Mouse (Mus musculus) thymus, postnatal 4 days (tissue): ENCODE results near the gene Klf9.
"Not testable (repeated sequence)": the region's sequence is repeated elsewhere in the genome, so short reads cannot be mapped to it uniquely, and the experiment has no call there.

Source experiments
- DNase-seq: peaks from one replicate; pipeline ENCODE4 v3.0.0; 2021

The Klf9 gene

DNA sequence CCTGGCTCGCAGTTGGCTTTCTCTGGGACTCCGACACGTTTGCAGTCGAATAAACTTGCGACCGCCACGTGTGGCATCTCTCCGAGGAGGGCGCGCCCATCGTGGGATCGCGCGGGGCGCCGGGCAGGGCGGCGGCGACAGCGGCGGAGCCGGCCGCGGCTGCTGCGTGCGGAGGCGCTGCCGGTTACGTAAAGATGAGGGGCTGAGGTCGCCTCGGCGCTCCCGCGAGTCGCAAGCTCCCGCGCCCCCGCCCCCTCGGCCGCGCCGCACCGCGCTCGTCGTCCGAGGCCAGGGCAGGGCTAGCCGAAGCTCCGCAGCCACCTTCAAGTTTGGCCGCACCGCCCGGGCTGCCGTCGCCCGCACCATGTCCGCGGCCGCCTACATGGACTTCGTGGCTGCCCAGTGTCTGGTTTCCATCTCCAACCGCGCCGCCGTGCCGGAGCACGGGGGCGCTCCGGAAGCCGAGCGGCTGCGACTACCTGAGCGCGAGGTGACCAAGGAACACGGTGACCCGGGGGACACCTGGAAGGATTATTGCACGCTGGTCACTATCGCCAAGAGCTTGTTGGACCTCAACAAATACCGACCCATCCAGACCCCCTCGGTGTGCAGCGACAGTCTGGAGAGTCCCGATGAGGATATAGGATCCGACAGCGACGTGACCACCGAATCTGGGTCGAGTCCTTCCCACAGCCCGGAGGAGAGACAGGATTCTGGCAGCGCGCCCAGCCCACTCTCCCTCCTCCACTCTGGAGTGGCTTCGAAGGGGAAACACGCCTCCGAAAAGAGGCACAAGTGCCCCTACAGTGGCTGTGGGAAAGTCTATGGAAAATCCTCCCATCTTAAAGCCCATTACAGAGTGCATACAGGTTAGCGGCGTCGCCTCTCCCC lies 610 bp downstream of the Klf9 start:
- peak; percentile 49 for DNase-seq

DNA sequence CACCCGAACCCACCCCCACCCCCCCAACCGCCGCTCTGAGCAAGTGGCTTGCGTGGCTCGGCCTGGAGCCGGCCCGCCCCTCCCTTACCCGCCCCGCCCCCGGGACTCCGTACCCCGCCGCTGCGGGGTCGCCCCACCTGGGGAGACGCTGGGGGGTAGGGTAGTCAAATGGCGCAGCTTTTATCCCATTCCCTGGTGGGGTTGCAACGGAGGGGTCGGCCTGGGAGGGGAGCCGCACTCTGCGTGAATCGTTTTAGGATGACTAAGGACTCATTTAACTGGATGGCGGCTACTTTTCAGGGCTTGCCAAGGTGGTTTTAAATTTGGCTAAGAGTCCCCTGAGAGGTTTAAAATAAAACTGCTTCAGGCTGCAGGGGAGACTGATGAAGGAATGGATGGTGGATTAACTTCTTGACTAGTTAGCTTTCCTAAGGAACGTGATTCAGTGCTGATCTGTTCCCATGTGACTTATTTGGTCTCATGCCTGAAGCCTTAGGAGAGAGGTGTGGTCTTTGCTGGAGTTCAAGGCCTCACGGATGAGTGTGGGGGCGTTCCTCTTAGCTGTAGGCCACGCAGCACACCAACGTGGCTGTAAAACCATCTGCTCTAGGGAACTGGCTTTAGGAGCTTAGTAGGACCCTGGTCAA lies 1.5 kb downstream of the Klf9 start:
- peak; percentile 15 for DNase-seq

DNA sequence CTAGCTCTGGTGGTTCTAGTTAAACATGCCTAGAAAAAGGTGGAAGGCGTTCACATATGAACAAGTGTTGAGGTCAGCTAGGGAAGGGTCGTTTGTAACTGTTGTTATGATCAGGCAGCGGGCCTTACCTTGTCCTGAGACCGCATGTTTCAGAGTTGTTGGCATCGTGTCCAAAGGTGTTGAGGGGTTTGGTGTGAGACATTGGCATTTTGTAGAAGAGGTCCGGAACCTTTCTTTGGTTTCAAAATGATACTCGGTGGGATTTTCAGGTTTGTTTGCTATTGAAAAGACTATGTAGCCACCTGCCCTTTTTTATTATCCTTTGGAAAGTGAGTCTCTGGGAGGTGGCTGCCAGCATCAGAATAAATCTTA lies 2.0 kb downstream of the Klf9 start:
- DNase-seq: no peak

DNA sequence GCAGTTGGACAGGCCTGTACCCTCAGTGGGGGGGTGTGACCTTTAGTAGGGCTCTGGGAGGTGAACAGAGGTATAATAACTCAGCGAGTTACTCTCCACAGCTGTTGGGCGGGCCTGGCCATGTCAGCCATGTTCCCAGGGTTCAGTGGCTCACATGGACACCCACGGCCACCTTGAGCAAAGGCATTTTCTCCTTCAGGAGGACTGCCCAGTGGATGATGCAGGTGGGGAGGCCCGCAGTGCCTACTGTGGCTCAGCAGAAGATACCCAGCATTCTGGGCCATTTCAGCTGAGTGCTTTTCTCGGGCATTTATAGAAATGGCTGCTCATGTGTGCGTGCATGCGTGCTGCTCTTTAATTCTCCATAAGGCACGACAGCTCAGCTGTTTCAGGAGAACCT lies 2.5 kb downstream of the Klf9 start:
- no peak for DNase-seq

DNA sequence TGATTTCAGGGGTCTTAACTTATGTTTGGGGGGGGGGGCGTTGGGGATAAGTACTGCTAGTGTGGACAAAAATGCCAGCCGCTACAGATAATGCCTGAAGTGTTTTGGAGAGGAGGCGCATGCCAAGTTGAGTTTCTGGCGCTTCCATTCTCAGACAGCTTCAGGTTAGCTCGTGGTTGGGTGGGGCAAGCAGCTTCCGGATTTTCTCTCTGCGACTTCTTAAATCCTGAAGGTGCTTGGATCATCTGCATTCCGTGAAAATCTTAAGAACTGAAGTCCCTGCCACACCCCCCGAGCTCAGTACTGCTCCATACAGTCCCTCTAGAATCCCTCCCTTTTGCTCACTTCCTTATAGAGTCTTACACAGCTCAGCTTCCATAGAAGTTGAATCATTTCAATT lies 3.0 kb downstream of the Klf9 start:
- no peak for DNase-seq

DNA sequence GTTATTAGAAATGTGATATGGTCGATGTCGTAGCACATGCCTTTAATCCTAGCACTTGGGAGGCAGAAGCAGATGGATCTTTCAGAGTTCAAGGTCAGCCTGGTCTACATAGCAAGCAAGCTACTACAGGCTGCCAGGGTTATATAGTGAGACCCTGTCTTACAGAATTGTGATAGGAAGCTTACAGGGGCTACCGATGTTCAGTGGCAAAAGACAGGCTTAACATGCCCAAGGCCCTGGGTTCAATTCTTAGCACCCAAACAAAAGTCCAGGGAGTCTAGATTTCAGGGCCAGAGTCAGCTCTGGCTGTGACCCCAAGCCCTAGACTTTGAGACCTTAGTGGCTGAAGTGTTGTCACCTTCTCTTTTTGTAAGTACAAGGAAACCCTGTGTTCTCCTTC lies 4.1 kb downstream of the Klf9 start:
- no peak for DNase-seq

DNA sequence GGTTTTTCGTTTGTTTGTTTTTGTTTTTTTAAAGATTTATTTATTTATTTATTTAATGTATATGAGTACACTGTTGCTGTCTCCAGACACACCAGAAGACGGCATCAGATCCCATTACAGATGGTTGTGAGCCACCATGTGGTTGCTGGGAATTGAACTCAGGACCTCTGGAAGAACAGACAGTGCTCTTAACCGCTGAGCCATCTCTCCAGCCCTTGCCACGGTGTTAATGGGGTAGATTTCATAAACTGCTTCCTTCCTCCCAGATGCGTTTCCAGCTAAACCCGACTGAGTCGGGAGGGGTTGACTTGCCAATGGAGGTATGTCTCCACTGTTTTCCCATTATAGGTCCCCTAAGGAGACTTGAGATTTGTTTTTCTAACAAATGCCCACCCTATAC lies 4.5 kb downstream of the Klf9 start:
- DNase-seq: not testable (repeated sequence)

DNA sequence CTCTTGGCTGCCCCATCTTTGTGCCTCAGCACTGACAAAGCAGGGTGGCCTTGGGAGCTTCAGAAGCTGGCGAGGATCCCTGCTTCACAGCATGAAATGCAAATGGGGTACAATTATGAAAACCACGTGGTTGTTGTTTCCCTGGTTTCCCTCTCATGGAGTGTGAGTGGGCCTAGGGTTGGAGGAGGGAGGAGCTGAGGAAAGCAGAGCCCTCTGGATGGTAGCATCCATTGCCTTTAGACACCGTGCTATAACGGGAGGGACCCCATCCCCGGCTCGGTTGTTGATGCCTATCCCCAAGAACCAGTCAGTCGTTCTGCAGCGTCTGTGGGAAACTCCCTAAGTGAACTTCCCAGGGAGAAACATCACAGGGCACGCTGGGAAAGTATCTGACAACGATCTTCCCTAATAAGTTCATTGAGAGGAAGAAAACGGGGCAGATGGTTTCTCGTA lies 5.4 kb downstream of the Klf9 start:
- DNase-seq: no peak

DNA sequence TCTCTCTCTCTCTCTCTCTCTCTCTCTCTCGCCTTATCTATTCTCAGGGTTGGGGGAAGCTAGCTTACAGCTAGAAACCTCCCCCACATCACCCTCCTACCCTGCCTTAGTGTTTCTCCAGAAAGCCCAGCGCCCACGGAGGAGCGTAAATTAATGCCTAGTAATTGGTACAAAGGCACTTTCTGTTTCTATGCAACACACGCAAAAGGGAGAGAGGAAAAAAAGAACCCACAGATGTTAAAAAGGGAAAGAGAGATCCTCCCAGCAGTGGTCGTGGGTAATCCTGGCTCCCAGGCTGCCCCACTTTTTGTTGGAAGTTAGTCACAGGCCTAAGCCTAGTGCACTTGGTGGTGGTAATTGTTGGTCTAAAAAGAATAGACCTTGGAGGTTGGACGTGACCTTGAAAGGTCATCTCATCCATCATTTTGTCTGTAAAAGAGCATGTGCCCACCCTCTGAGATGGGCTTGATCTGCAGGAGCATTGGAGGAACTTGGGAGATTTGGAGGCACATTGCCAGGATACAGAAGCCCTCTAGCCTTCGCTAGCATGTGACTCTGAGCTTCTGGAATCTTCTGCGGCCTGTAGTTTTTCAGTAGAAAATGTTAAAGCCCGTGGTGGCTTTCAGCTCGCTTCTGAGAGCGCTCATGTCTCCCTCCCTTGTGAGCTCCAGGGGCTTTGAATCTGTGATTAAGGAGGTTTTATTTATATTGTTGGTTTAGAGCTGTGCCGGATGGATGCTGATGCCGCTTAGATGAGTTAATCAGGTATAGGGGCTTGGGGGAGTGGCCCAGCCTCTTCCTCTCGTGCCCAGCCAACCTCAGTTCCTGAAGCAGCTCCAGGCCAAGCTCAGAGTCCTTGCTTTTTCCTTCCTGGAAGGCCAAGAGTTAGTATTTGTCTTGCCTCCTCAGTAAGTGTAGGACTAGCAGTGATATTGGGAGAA lies 6.3 kb downstream of the Klf9 start:
- no peak for DNase-seq

DNA sequence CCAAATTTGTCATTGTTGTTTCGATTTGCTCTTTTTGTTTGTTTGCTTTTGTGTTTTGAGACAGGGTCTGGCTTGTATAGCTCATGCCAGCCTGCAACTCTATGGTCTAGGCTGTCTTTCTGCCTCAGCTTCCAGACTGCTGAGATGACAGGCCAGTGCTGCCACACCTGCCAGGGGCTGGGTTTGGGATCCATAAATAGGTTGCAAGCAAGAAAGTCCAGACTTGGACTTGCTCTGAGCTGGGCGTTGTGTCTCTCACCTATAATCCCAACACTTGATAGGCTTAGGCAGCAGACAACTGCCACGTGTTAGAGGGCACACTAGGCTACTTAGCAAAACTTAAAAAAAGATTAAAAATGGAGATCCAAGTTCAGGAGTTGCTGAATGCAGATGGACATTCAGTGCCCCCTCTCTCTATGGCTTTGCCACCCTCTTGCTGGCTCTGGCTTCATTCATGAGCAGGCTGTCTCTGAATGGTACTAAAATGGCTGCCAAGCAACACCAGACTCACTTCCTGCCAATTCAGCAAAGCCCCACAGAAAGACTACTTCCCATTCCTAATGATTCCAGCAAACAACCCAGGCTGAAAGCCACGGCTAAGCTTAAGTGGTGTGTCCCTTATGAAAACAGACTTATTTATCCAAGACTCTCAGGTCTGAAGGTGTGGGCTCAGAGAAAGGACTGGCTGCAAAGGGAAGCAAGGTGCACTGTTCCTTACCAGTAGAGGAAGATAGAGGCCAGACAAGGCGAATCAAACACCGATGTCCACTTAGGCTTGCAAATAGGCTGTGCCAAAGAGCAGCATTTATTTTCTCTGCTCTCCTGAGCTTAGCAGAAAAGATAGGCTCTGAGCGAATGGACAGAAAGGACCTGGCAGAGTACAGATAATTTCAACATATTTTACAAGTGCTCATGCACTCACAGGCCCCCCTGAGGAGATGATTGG lies 8.7 kb downstream of the Klf9 start:
- no peak for DNase-seq

DNA sequence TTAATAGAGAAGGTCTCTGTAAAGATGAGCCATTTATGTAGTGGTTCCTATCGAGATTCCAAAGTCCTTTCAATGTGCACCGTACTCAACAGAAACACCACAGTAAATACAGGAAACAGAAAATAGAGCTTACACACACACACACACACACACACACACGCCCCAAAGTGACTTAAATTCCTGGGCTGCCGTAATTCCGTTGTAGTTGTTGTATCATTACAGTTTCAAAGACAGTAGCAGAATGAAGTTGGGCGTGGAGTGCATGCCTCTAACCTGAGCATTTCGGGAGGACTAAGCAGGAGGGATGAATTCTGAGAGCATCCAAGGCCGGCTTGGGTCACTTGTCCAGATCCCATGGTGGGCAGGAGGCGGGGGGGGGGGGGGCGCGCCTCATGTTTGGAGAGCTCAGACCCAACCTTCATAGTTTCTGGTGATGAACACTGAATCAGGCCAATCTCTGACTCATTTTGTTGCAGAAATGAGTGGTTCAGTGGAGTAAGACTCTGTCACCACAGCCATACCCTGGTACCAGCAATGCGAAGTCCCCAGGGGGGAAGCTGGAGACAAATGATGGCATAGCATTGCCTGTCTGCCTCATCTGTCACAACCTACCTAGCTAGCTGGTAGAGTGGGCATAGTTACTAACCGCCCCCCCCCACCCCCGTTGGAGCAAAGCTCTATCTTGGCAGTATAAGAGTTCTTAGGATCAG lies 9.7 kb downstream of the Klf9 start:
- DNase-seq: no peak

DNA sequence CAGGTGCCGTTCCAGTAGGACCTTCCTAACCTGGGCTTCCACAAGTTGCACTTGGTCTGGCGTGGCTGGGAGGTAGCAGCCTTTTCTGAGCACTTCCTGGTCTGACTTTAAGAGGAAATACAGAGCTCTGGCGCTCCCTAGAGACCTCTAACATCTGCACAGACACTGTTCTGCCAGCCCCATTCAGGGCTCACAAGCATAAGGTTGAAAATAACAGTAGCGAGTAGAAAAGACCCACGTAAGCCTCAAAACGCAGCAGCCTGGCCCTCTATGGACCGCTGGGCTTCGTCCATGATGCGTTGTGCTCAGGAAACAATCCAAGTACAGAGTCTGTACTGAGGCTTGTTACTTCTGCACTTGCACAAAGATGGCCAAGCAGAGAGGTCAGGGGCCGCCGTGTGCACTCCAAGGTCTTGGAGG lies 10.6 kb downstream of the Klf9 start:
- peak; percentile 53 for DNase-seq

DNA sequence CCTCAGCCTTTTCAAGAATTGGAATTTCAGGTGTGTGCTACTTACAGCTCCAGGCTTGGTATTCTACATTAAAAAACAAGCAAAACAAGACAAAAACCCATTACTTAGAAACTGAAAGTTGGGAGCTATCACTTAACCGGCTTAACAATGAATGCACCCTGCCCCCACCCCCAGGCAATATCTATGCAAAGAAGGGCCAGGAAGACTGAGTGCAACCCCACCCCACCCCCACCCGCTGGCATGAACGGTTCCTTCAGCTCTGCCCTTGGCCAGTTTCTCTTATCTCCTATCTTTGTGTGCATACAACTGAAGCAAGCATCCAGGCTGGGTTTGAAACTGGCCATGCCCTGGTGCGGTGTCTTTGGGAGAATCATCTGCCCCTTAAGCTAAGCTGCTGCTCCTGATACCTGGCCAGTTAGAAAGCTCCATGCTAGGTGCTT lies 11.2 kb downstream of the Klf9 start:
- no peak for DNase-seq

DNA sequence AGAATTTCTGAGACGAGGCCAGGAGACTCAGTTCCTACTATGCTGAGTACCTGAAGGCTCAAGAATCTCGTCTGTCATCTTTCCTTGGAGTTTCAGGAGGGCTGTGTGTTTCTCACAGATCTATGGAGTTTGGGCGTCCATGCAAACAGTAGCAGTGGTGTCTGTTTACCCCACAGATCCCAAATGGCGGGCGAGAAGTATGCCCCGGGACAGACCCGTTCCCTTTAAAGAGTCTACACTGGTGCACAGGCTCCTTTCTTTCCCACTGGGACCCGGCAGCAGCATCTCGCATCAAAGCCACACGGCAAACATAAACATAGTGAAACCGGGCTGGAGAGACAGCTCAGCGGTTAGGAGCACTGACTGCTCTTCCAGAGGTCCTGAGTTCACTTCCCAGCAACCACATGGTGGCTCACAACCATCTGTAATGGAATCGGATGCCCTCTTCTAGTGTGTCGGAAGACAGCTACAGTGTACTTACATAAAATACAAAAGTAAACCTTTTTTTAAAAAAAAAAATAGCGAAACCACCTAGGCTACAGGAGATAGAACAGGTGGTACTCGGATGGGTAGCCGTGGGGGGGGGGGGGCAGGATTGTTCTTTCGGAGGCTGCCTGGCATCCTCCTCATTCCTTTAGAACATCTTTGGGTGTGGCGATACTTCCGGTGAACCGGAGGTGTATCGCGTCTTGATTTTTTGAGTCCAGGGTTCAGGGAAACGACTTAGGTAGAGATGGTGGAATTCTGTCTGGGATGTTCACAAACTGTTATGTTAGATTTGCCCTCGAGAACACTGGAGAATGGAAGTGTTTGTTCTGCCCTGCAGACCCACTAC lies 12.0 kb downstream of the Klf9 start:
- no peak for DNase-seq

DNA sequence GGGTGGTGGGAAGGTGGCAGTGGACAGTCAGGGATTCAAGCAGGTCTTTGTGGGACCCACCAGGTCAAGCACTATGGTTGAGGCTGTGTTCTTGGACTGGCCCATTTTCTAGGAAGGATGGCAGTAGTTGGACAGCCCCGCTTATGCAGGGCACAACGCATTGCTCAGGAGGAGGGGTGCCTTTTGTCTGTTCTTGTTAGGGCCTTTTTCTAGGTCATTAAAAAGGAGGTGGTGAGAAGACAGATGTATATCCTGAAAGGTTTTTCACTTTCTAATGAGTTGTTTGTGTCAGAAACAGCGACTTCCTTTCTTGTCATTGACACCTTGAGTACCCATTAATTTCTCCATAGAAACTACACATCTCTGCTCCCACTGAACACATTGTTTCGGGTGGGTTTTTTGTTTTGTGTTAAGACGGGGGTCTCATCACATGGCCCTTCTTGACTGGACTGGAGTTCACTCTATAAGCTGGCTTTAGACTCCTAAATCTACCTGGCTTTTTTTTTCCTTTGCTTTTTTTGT lies 12.6 kb downstream of the Klf9 start:
- no peak for DNase-seq

DNA sequence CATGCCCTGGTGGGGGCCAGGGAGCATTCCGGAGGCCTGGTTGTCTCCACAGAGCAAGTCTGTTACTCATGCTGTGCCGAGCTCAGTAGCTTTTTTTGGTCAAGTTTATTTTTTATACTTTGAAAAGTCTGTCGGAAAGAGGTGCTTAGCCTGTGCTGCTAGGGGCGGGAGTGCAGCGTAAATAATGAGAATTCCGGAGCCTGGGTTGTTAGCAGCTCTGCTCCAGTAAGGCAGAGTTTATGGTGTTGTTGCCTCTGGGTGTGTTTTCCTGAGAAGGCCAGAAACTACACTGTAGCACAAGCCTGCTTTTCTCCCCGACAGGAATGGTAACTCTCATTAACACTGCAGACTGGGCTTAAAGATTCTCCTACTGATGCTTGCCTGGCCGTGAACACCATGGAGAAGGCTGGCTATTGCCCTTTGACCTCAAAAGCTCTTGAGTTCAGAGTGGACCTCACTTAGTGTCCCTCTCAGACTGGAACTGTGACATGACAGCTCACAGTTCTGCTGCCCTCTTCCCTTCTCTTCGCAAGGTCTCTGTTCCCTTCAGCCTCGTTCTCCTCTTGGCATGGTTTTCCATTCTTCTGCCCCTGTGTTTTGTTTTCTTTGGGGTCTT lies 18.9 kb downstream of the Klf9 start:
- DNase-seq: no peak

DNA sequence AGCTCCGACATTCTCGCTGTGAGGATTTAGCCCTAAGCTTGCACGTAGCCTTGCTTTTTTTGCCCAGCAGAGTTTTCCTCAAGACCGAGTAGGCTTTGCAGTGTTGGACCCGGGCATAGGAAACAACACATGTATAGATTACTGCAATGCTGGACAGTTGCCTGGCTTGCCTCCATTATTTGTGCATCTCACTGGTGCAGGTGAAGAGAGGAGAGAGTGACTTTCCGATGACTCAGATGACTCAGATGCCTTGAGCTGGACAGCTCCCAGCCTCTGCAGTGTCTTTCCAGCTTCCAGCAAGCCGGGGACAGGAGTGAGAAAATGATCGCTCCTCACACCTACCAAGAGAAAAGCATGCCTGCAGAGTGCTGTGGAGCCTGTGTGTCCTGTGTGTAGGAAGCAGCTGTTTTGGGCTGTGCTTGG lies 21.4 kb downstream of the Klf9 start:
- DNase-seq: no peak

DNA sequence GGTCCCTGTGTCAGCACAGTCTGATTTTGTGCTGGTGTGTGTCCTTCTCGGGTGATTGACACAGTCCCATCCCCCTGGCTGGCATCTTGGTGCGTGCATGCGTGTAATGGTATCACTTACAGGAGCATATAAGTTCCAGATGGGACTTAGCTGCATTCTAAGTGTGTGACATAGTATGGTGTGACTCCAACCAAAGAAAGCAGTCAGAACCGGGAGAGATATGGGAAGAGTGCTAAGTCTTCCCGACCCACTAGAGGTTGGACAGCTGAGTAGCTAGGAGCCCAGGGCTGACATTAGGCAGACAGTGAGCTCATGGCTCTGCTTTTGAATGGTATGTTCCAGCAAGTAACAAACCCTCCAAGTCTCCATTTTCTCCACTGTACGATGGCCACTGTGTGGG lies 21.9 kb downstream of the Klf9 start:
- no peak for DNase-seq

DNA sequence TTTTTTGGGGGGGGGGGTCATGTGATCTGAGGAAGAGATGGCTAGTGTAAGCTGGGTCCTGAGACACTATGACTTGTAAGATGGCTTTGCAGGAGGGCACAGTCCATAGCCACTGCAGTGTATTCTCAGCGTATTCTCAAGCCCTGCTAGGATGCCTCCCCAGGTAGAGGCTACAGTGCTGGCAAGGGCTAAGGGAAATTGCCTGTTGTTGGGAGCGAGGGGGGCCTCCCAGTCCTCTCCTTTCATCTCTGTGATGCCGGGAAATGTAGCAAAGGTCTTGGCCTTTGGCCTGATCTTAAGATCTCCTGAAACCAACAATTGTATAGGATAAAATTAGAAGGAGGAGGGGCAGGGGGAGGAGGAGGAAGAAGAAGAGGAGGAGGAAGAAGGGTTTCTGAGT lies 22.3 kb downstream of the Klf9 start:
- no peak for DNase-seq
